Mouse (Mus musculus): ENCODE measurements at regions not wholly inside any gene's neighbourhood (a gene's known extent, or its start where the extent isn't known, plus 50 kb on each side); places are given as distances from the start of the nearest gene placed in this dataset.

- Histone ChIP-seq H3K9me3 (ENCODE audit: control insufficient read depth, low read length) (no peaks in the 10 kb centered on the region), H3K4me3 (ENCODE audit: low read depth, low read length) (no peak overlapping the region), H3K9ac (replicated peaks; ENCODE audit: low read depth, low read length) (no peak overlapping the region), H3K27me3 (ENCODE audit: control insufficient read depth, insufficient read depth, low read length) (no peaks in the 10 kb centered on the region), H3K4me2 (ENCODE audit: low read depth, low read length) (no peak overlapping the region), H3K4me1 (ENCODE audit: control insufficient read depth, insufficient read depth, low read length) (no peaks in the 10 kb centered on the region), H3K27ac (ENCODE audit: low read depth, low read length) (no peak overlapping the region), H3K36me3 (ENCODE audit: control insufficient read depth, insufficient read depth, low read length) (no peaks in the 10 kb centered on the region)
- ATAC-seq (ENCODE audit: low read depth) = no peak
- 73% methylated on average over 4 of the region's 4 CpGs for WGBS
Measured at GRCm38 (mm10) chr2:50887954-50888353, 261.0 kb downstream of the Rnd3 start.

- no peak overlapping the region for H3K4me2 ChIP-seq (ENCODE audit: low read depth, low read length)
- no peak overlapping the region for H3K4me3 ChIP-seq (ENCODE audit: low read depth, low read length)
- H3K4me1 ChIP-seq (ENCODE audit: control insufficient read depth, insufficient read depth, low read length) = no peaks in the 10 kb centered on the region
- H3K9me3 ChIP-seq (ENCODE audit: control insufficient read depth, low read length) = no peaks in the 10 kb centered on the region
- no peak overlapping the region for H3K27ac ChIP-seq (ENCODE audit: low read depth, low read length)
- H3K9ac ChIP-seq (replicated peaks; ENCODE audit: low read depth, low read length) = no peak overlapping the region
- H3K27me3 ChIP-seq (ENCODE audit: control insufficient read depth, insufficient read depth, low read length) = no peaks in the 10 kb centered on the region
- H3K36me3 ChIP-seq (ENCODE audit: control insufficient read depth, insufficient read depth, low read length) = no peaks in the 10 kb centered on the region
- no peak for ATAC-seq (ENCODE audit: low read depth)
- WGBS = 61% methylated on average over 7 of the region's 7 CpGs
Measured at GRCm38 (mm10) chr2:50885924-50886315, 263.0 kb downstream of the Rnd3 start.

GRCm38 (mm10) chr2:50885280-50885923 is 263.5 kb downstream of the Rnd3 start:
- no peak overlapping the region for H3K4me2 ChIP-seq (ENCODE audit: low read depth, low read length)
- no peak overlapping the region for H3K4me3 ChIP-seq (ENCODE audit: low read depth, low read length)
- H3K4me1 ChIP-seq (ENCODE audit: control insufficient read depth, insufficient read depth, low read length) = no peaks in the 10 kb centered on the region
- no peak overlapping the region for H3K9ac ChIP-seq (replicated peaks; ENCODE audit: low read depth, low read length)
- no peak overlapping the region for H3K27ac ChIP-seq (ENCODE audit: low read depth, low read length)
- H3K9me3 ChIP-seq (ENCODE audit: control insufficient read depth, low read length) = no peaks in the 10 kb centered on the region
- no peaks in the 10 kb centered on the region for H3K27me3 ChIP-seq (ENCODE audit: control insufficient read depth, insufficient read depth, low read length)
- no peak for ATAC-seq (ENCODE audit: low read depth)
- WGBS = 77% methylated on average over 4 of the region's 4 CpGs
- no peaks in the 10 kb centered on the region for H3K36me3 ChIP-seq (ENCODE audit: control insufficient read depth, insufficient read depth, low read length)

- ATAC-seq (ENCODE audit: low read depth) = no peak
- Histone ChIP-seq H3K27me3 (ENCODE audit: control insufficient read depth, insufficient read depth, low read length) (no peaks in the 10 kb centered on the region), H3K4me3 (ENCODE audit: low read depth, low read length) (no peak overlapping the region), H3K4me2 (ENCODE audit: low read depth, low read length) (no peak overlapping the region), H3K9ac (replicated peaks; ENCODE audit: low read depth, low read length) (no peak overlapping the region), H3K4me1 (ENCODE audit: control insufficient read depth, insufficient read depth, low read length) (no peaks in the 10 kb centered on the region), H3K9me3 (ENCODE audit: control insufficient read depth, low read length) (no peaks in the 10 kb centered on the region), H3K36me3 (ENCODE audit: control insufficient read depth, insufficient read depth, low read length) (no peaks in the 10 kb centered on the region), H3K27ac (ENCODE audit: low read depth, low read length) (no peak overlapping the region)
- WGBS = 79% methylated on average over 4 of the region's 4 CpGs
Measured at GRCm38 (mm10) chr2:50881514-50882038, 267.3 kb downstream of the Rnd3 start.

- no peaks in the 10 kb centered on the region for H3K27me3 ChIP-seq (ENCODE audit: control insufficient read depth, insufficient read depth, low read length)
- no peaks in the 10 kb centered on the region for H3K36me3 ChIP-seq (ENCODE audit: control insufficient read depth, insufficient read depth, low read length)
- H3K4me1 ChIP-seq (ENCODE audit: control insufficient read depth, insufficient read depth, low read length) = no peaks in the 10 kb centered on the region
- no peak overlapping the region for H3K4me2 ChIP-seq (ENCODE audit: low read depth, low read length)
- H3K9me3 ChIP-seq (ENCODE audit: control insufficient read depth, low read length) = no peaks in the 10 kb centered on the region
- 90% methylated on average over 4 of the region's 4 CpGs for WGBS
- no peak overlapping the region for H3K9ac ChIP-seq (replicated peaks; ENCODE audit: low read depth, low read length)
- ATAC-seq (ENCODE audit: low read depth) = no peak
- no peak overlapping the region for H3K4me3 ChIP-seq (ENCODE audit: low read depth, low read length)
- H3K27ac ChIP-seq (ENCODE audit: low read depth, low read length) = no peak overlapping the region
Measured at GRCm38 (mm10) chr2:50880806-50881205, 268.1 kb downstream of the Rnd3 start.

- 79% methylated on average over 17 of the region's 17 CpGs for WGBS
- H3K4me3 ChIP-seq (ENCODE audit: low read depth, low read length) = no peak overlapping the region
- H3K27me3 ChIP-seq (ENCODE audit: control insufficient read depth, insufficient read depth, low read length) = no peaks in the 10 kb centered on the region
- no peak overlapping the region for H3K9ac ChIP-seq (replicated peaks; ENCODE audit: low read depth, low read length)
- no peak overlapping the region for H3K4me2 ChIP-seq (ENCODE audit: low read depth, low read length)
- H3K27ac ChIP-seq (ENCODE audit: low read depth, low read length) = no peak overlapping the region
- ATAC-seq (ENCODE audit: low read depth) = no peak
- H3K36me3 ChIP-seq (ENCODE audit: control insufficient read depth, insufficient read depth, low read length) = no peaks in the 10 kb centered on the region
- H3K4me1 ChIP-seq (ENCODE audit: control insufficient read depth, insufficient read depth, low read length) = no peaks in the 10 kb centered on the region
- H3K9me3 ChIP-seq (ENCODE audit: control insufficient read depth, low read length) = no peaks in the 10 kb centered on the region
Measured at GRCm38 (mm10) chr2:50877716-50878115, 271.2 kb downstream of the Rnd3 start.

- Histone ChIP-seq H3K4me1 (ENCODE audit: control insufficient read depth, insufficient read depth, low read length) (no peaks in the 10 kb centered on the region), H3K27ac (ENCODE audit: low read depth, low read length) (no peak overlapping the region), H3K9ac (replicated peaks; ENCODE audit: low read depth, low read length) (no peak overlapping the region), H3K27me3 (ENCODE audit: control insufficient read depth, insufficient read depth, low read length) (no peaks in the 10 kb centered on the region), H3K4me2 (ENCODE audit: low read depth, low read length) (no peak overlapping the region), H3K36me3 (ENCODE audit: control insufficient read depth, insufficient read depth, low read length) (no peaks in the 10 kb centered on the region), H3K4me3 (ENCODE audit: low read depth, low read length) (no peak overlapping the region), H3K9me3 (ENCODE audit: control insufficient read depth, low read length) (no peaks in the 10 kb centered on the region)
- ATAC-seq (ENCODE audit: low read depth) = no peak
- WGBS = 97% methylated on average over 6 of the region's 6 CpGs
Measured at GRCm38 (mm10) chr2:50875072-50875471, 273.8 kb downstream of the Rnd3 start.

GRCm38 (mm10) chr2:50853538-50854244 is 295.2 kb downstream of the Rnd3 start:
- H3K4me3 ChIP-seq (ENCODE audit: low read depth, low read length) = no peak overlapping the region
- H3K27ac ChIP-seq (ENCODE audit: low read depth, low read length) = no peak overlapping the region
- H3K27me3 ChIP-seq (ENCODE audit: control insufficient read depth, insufficient read depth, low read length) = no peaks in the 10 kb centered on the region
- 59% methylated on average over 8 of the region's 8 CpGs for WGBS
- no peak overlapping the region for H3K9ac ChIP-seq (replicated peaks; ENCODE audit: low read depth, low read length)
- peak; percentile 66; the same call in 1 of the 2 replicates for ATAC-seq (ENCODE audit: low read depth)
- no peak overlapping the region for H3K4me2 ChIP-seq (ENCODE audit: low read depth, low read length)
- H3K4me1 ChIP-seq (ENCODE audit: control insufficient read depth, insufficient read depth, low read length) = no peaks in the 10 kb centered on the region
- H3K9me3 ChIP-seq (ENCODE audit: control insufficient read depth, low read length) = no peaks in the 10 kb centered on the region
- no peaks in the 10 kb centered on the region for H3K36me3 ChIP-seq (ENCODE audit: control insufficient read depth, insufficient read depth, low read length)

GRCm38 (mm10) chr2:50852413-50852919 is 296.4 kb downstream of the Rnd3 start:
- H3K36me3 ChIP-seq (ENCODE audit: control insufficient read depth, insufficient read depth, low read length) = no peaks in the 10 kb centered on the region
- no peak overlapping the region for H3K27ac ChIP-seq (ENCODE audit: low read depth, low read length)
- no peak overlapping the region for H3K4me2 ChIP-seq (ENCODE audit: low read depth, low read length)
- ATAC-seq (ENCODE audit: low read depth) = peak; percentile 51; the same call in 1 of the 2 replicates
- no peaks in the 10 kb centered on the region for H3K27me3 ChIP-seq (ENCODE audit: control insufficient read depth, insufficient read depth, low read length)
- WGBS = 58% methylated on average over 2 of the region's 2 CpGs
- no peaks in the 10 kb centered on the region for H3K4me1 ChIP-seq (ENCODE audit: control insufficient read depth, insufficient read depth, low read length)
- H3K9me3 ChIP-seq (ENCODE audit: control insufficient read depth, low read length) = no peaks in the 10 kb centered on the region
- H3K4me3 ChIP-seq (ENCODE audit: low read depth, low read length) = no peak overlapping the region
- no peak overlapping the region for H3K9ac ChIP-seq (replicated peaks; ENCODE audit: low read depth, low read length)
